In genomic region chr15:97206506-97206905, GRCm38 (mm10) we compare ENCODE assay signal across 19 mouse cellular contexts. TPM values are rescaled to one million over a fixed set of nuclear protein-coding genes. Genes with fewer than 3 reads are reported as not detected.
DNase-seq lines count a peak whose midpoint lies in the region; ATAC-seq and TF ChIP-seq lines count a peak whose summit lies in the region.
"Had no signal": no experiment of that assay in that cellular context is flagged by ENCODE, and none has a peak within 500 bp of the region (broad histone marks: within the 10 kb centered on the region; RNA-seq: fewer than 3 reads in every experiment).

No protein-coding gene starts in this region.

- DNase-seq in CD4-positive, CD25-positive, alpha-beta regulatory T cell, adult 2 months (ENCODE audit: low read depth, low spot score): peak; percentile 29
- peak; percentile 15 for DNase-seq in 3T3-L1 (ENCODE audit: low read depth, low spot score)
- DNase-seq in ES-E14 (ENCODE audit: low read depth, low spot score): peak; percentile 11
- no peak for DNase-seq in ovary, postnatal 14 days (ENCODE audit: low spot score)
- no peak for DNase-seq in gastrocnemius, adult 8-10 months (ENCODE audit: low spot score in 2 of 2)
- DNase-seq: adrenal gland, postnatal 25 days; cerebellum, adult 2 months; kidney, adult 9 months; layer of hippocampus, postnatal 36 days; lung, adult 2 months; right cerebral cortex, adult 18-20 months; thymus, postnatal 36 days had no signal

- no peaks in the 10 kb centered on the region for H3K36me3 ChIP-seq in ES-E14 (ENCODE audit: control insufficient read depth, insufficient read depth, low read length, poor library complexity, severe bottlenecking)
- H3K36me3 ChIP-seq: heart, embryonic 10.5 days; hindbrain, embryonic 10.5 days; midbrain, embryonic 15.5 days had no signal

- ATAC-seq in CD4-positive, CD25-positive, alpha-beta regulatory T cell, adult 4 months: no peak
- peak; percentile 37; the same call in 1 of the 2 replicates for ATAC-seq in megakaryocyte progenitor cell, adult 5-6 weeks (replicated peaks; ENCODE audit: poor library complexity)
- ATAC-seq in monocyte, adult 5-6 weeks (replicated peaks; ENCODE audit: insufficient number of reproducible peaks, low FRiP score, low TSS enrichment, poor library complexity, severe bottlenecking): no peak
- ATAC-seq: activated CD4-positive, CD25-positive, alpha-beta regulatory T cell, adult 4 months; midbrain, embryonic 15.5 days had no signal

- in situ Hi-C loops in ES-E14 (cut with MboI; ENCODE audit: low sequenced_read_pairs in 2 of 2, unreplicated experiment in 2 of 2): no loop called here

- no peaks in the 10 kb centered on the region for H3K9me3 ChIP-seq in ES-E14 (ENCODE audit: control insufficient read depth, insufficient read depth, low read depth, low read length)
- H3K9me3 ChIP-seq: heart, embryonic 10.5 days; hindbrain, embryonic 10.5 days; midbrain, embryonic 15.5 days had no signal

- no peak overlapping the region for H3K9ac ChIP-seq in ES-E14 (ENCODE audit: insufficient read depth, low read depth, low read length, poor library complexity, severe bottlenecking)
- H3K9ac ChIP-seq: midbrain, embryonic 15.5 days had no signal

- no peak overlapping the region for H3K27ac ChIP-seq in ES-E14 (ENCODE audit: insufficient read depth, low read depth, low read length, poor library complexity, severe bottlenecking)
- H3K27ac ChIP-seq: heart, embryonic 10.5 days; hindbrain, embryonic 10.5 days; midbrain, embryonic 15.5 days had no signal

- no peaks in the 10 kb centered on the region for H3K4me1 ChIP-seq in ES-E14 (ENCODE audit: control insufficient read depth in 2 of 2, insufficient read depth in 2 of 2, low read length in 2 of 2, poor library complexity in 1 of 2)
- H3K4me1 ChIP-seq: heart, embryonic 10.5 days; hindbrain, embryonic 10.5 days; midbrain, embryonic 15.5 days had no signal

- H3K4me3 ChIP-seq in ES-E14 (ENCODE audit: insufficient read depth in 1 of 2, low read depth in 1 of 2, low read length in 2 of 2, poor library complexity in 1 of 2, severe bottlenecking in 1 of 2): peak overlapping the region in 1 of 2 experiments; percentile 54; a peak in 3 of 4 replicates
- H3K4me3 ChIP-seq: heart, embryonic 10.5 days; hindbrain, embryonic 10.5 days; midbrain, embryonic 15.5 days had no signal

TF ChIP-seq in ES-E14, 5 proteins besides CTCF, POLR2A, EP300 and RAD21:
- TF ChIP-seq ZNF384 (IDR thresholded peaks at IDR 0.05; ENCODE audit: low read depth, low read length) (peak; percentile 54; the same call in 1 of the 2 replicates), CHD2 (IDR thresholded peaks at IDR 0.05; ENCODE audit: low read depth, low read length) (peak; percentile 64; the same call in 1 of the 2 replicates), MAFK (IDR thresholded peaks at IDR 0.05; ENCODE audit: insufficient read depth, low read depth, low read length) (no peak), HCFC1 (IDR thresholded peaks at IDR 0.05; ENCODE audit: borderline replicate concordance, insufficient read depth, low read length) (no peak)
TF ChIP-seq in ES-E14: peak in this region for 2.

RNA-seq across cellular contexts. Expression of gene Pced1b, which starts 40.4 kb away (rescaled TPM):
- 10 to 100 TPM; 58.0 to 62.0 TPM for polyA plus RNA-seq in CD4-positive, CD25-positive, alpha-beta regulatory T cell, adult 4 months (2017; shearing (Covaris generic))
- total RNA-seq in ES-E14 (2012; rRNA removed): 25.5 and 29.0 TPM in 2 replicates
- 26.3 and 26.9 TPM in 2 replicates for total RNA-seq in megakaryocyte progenitor cell, adult 5-6 weeks (2015)
- 6.7 and 7.9 TPM in 2 replicates for total RNA-seq in megakaryocyte progenitor cell, adult 5-6 weeks (2017)
- 1.2 to 24.9 TPM (median 1.6 TPM) in 3 replicates for total RNA-seq in monocyte, adult 5-6 weeks (2017)
- total RNA-seq in gastrocnemius, adult 8-10 months (2022): 1 to 10 TPM in 1 of 4 experiments, under 1 TPM in 3; 0.51 to 1.6 (median 0.81) TPM

RNA-seq across cellular contexts. Expression of gene Amigo2, which starts 40.6 kb away (rescaled TPM):
- 1 to 10 TPM in 1 of 2 experiments, under 1 TPM in 1; 0.77 to 1.8 TPM for polyA plus RNA-seq in CD4-positive, CD25-positive, alpha-beta regulatory T cell, adult 4 months (2017; shearing (Covaris generic))
- total RNA-seq in ES-E14 (2012; rRNA removed): 7.2 and 8.5 TPM in 2 replicates
- 0.34 and 1.9 TPM in 2 replicates for total RNA-seq in megakaryocyte progenitor cell, adult 5-6 weeks (2015)
- 1.00 and 1.9 TPM in 2 replicates for total RNA-seq in megakaryocyte progenitor cell, adult 5-6 weeks (2017)
- 1.9 to 6.0 TPM (median 2.6 TPM) in 3 replicates for total RNA-seq in monocyte, adult 5-6 weeks (2017)
- 1 to 10 TPM in 3 of 4 experiments, under 1 TPM in 1; 0.82 to 1.9 (median 1.7) TPM for total RNA-seq in gastrocnemius, adult 8-10 months (2022)

Comparison
In these comparisons a context has a peak if more than half of its experiments do, and no peak if none do; other contexts are left out.
1. DNase-seq: peak in CD4-positive, CD25-positive, alpha-beta regulatory T cell, adult 2 months (single experiment), 3T3-L1 (single experiment) and ES-E14 (single experiment); none in ovary, postnatal 14 days (single experiment) and gastrocnemius, adult 8-10 months (0 of 2).